Mouse (Mus musculus): ENCODE results near the gene Ptma. TPM values are rescaled to one million over a fixed set of nuclear protein-coding genes. Genes with fewer than 3 reads are reported as not detected.

Ptma gene
- polyA plus RNA-seq, 1 experiment from 2014 or later: 2,088 TPM

DNA sequence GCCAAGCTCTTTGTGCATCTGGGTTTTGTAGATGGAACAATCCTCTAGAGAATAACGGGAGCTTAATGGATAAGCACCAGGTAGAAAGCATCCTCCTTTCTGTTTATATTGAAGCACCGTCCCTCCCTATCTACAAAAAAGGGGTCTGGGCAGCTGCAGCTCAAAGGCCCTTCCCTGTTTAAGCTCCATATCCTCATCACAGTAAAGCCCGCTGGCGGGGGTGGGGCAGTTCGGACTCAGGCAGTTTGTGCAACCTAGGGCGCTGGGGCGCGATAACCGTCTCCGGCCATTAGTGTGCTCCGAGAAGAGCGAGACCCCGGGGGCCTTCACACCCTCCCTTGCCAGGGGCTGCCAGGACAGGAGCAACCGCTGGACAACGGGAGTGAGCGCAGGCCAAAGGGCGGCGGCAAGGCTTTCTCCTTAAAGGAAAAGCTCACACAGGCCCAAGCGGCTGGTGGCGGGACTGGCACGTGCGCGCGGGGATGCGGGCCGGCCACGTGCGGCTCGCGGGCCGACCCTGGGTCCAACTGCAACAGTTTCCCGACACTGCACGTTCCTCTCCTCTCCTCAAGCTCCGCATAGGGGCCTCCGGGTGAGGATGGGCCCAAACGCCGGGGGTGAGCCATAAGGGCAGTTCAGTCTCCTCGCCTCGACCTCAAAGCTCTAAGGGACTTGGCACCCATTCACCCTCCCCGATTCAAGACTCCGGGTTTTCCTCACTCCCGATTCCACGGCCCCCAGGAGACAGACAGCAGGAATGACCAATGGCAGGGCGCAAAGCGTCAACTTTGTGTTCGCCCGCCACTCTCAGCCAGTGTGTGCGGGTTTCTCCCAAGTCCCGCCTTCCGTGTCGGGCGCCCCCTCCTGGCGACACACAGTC is 1.7 kb upstream of the Ptma start:
- peak overlapping the region; percentile 86 for H3K9ac ChIP-seq
- H3K27ac ChIP-seq: peak overlapping the region; percentile 100
- no peaks in the 10 kb centered on the region for H3K27me3 ChIP-seq
- H3K36me3 ChIP-seq: peaks cover 9% of the 10 kb centered on the region; the same call in 1 of the 2 replicates
- WGBS: 2% methylated on average over 53 of the region's 53 CpGs
- peak overlapping the region; percentile 99 for H3K4me3 ChIP-seq
- H3K4me2 ChIP-seq: peak overlapping the region; percentile 88
- H3K9me3 ChIP-seq: no peaks in the 10 kb centered on the region
- peaks cover 39% of the 10 kb centered on the region for H3K4me1 ChIP-seq
- ATAC-seq (ENCODE audit: insufficient number of reproducible peaks, low FRiP score, low TSS enrichment, low read depth): peak; percentile 78

DNA sequence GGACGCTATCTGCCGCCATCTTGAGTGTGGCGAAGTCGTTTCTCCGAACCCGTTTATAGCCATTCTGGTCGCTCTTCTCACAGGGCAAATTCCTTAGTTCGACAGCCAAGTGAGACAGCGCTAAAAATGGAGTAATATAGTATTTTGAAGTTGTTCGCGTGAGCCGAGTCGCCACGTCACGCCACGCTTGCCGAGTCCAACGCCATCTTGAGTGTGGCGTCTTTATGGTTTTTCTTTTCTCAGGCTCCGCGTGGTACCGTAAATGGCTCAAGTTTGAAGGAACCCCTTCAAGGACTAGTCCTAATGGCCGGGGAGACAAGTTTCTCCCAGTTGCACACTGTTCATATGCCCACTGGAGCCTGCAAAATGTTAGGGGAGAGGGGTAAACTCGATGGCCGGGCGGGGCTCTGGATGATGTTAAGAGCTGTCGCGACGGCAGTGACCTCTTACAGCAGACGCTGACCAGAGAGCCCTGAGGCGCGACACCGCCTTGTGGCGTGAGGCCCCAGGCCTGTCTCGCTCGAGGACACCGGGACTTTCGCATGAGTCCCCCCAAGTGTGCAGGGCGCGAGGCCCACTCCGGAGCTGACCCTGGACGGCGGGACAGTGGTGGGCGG is 919 bp upstream of the Ptma start:
- Histone ChIP-seq H3K36me3 (peaks cover 11% of the 10 kb centered on the region), H3K4me2 (peak overlapping the region; percentile 88), H3K9ac (peak overlapping the region; percentile 86), H3K9me3 (no peaks in the 10 kb centered on the region), H3K4me3 (peak overlapping the region; percentile 99), H3K27me3 (no peaks in the 10 kb centered on the region), H3K4me1 (peaks cover 40% of the 10 kb centered on the region), H3K27ac (peak overlapping the region; percentile 100)
- ATAC-seq (ENCODE audit: insufficient number of reproducible peaks, low FRiP score, low TSS enrichment, low read depth): no peak
- WGBS: under 1% methylated on average over 43 of the region's 44 CpGs

DNA sequence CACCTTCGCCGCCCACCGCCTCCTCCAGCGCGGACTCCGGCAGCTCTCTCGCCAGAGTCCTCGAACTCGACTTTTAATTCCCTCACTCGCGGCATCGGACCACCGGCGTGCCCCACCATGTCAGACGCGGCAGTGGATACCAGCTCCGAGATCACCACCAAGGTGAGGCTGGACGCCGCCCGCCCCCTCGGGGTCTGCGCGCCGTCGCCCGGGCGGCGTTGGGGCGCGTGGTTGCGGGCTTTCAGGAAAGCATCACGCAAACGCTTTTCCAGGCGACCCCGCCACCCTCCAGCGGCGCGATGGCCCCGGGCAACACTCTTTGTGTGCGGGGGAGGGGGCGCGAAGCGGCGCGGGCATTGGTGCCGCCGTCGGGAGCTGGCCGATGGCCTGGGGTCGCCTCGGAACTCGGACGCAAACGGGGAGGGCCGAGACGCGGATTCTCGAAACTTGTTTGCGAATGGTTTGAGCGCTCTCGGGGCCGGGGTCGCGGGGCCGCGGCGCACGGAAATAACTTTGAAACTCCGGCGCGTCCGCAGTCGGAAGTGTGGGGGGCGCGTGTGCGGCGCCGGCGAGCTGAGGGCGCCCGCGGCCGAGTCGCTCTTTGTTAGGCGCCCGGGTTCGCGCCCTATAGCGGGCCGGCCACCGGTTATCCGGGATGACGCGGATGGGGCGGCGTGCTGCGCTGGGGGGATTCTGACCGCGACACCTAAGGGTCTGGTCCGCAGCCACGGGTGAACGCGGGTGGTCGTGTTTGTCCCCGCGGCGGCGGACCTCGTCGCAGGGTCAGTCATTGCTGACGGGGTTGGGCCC is 468 bp downstream of the Ptma start:
- WGBS: under 1% methylated on average over 111 of the region's 111 CpGs
- Histone ChIP-seq H3K36me3 (peaks cover 17% of the 10 kb centered on the region), H3K4me1 (peaks cover 45% of the 10 kb centered on the region), H3K27me3 (no peaks in the 10 kb centered on the region), H3K4me2 (peak overlapping the region; percentile 76), H3K9ac (peak overlapping the region; percentile 100), H3K9me3 (no peaks in the 10 kb centered on the region), H3K4me3 (peak overlapping the region; percentile 99), H3K27ac (peak overlapping the region; percentile 100)
- ATAC-seq (ENCODE audit: insufficient number of reproducible peaks, low FRiP score, low TSS enrichment, low read depth): no peak

GRCm38 (mm10) chr1:86527599-86528486 is 1.3 kb downstream of the Ptma start:
- peak overlapping the region; percentile 100 for H3K27ac ChIP-seq
- peak overlapping the region; percentile 99 for H3K4me3 ChIP-seq
- H3K36me3 ChIP-seq: peaks cover 17% of the 10 kb centered on the region
- 0 out of 2 replicates have a peak, but pooled peaks have one; percentile 1 for ATAC-seq (ENCODE audit: insufficient number of reproducible peaks, low FRiP score, low TSS enrichment, low read depth)
- WGBS: under 1% methylated on average over 89 of the region's 89 CpGs
- no peaks in the 10 kb centered on the region for H3K27me3 ChIP-seq
- peak overlapping the region; percentile 100 for H3K9ac ChIP-seq
- no peaks in the 10 kb centered on the region for H3K9me3 ChIP-seq
- peaks cover 43% of the 10 kb centered on the region for H3K4me1 ChIP-seq
- H3K4me2 ChIP-seq: peak overlapping the region; percentile 76

GRCm38 (mm10) chr1:86528571-86529180 is 2.1 kb downstream of the Ptma start:
- under 1% methylated on average over 15 of the region's 15 CpGs for WGBS
- no peak for ATAC-seq (ENCODE audit: insufficient number of reproducible peaks, low FRiP score, low TSS enrichment, low read depth)
- Histone ChIP-seq H3K4me2 (peak overlapping the region; percentile 76), H3K9ac (peak overlapping the region; percentile 100), H3K9me3 (no peaks in the 10 kb centered on the region), H3K36me3 (peaks cover 21% of the 10 kb centered on the region), H3K27me3 (no peaks in the 10 kb centered on the region), H3K4me3 (peak overlapping the region; percentile 99), H3K4me1 (peaks cover 41% of the 10 kb centered on the region), H3K27ac (peak overlapping the region; percentile 100)

DNA sequence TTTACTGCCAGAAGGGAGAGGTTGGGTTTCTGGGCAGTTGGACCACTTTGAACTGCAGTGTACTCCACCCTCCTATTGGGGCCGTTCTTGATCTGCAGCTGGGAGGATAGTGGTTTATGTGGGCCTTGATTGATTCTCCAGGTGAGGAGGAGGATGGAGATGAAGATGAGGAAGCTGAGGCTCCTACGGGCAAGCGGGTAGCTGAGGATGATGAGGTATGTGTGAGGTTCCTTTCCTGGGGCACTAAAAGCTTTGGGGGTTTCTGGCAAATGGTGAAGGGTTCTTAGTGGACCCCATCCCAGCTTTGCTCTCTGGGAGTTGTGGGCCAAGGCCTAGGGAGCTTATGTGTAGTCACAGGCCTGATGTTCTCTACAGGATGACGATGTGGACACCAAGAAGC is 3.1 kb downstream of the Ptma start:
- Histone ChIP-seq H3K4me1 (peaks cover 35% of the 10 kb centered on the region), H3K36me3 (peaks cover 21% of the 10 kb centered on the region), H3K9me3 (no peaks in the 10 kb centered on the region), H3K27me3 (no peaks in the 10 kb centered on the region), H3K9ac (peak overlapping the region; percentile 100; the same call in 1 of the 2 replicates), H3K27ac (no peak overlapping the region; the same call in 1 of the 2 replicates), H3K4me2 (peak overlapping the region; percentile 76), H3K4me3 (peak overlapping the region; percentile 99)
- 18% methylated on average over 4 of the region's 4 CpGs for WGBS
- ATAC-seq (ENCODE audit: insufficient number of reproducible peaks, low FRiP score, low TSS enrichment, low read depth): no peak

DNA sequence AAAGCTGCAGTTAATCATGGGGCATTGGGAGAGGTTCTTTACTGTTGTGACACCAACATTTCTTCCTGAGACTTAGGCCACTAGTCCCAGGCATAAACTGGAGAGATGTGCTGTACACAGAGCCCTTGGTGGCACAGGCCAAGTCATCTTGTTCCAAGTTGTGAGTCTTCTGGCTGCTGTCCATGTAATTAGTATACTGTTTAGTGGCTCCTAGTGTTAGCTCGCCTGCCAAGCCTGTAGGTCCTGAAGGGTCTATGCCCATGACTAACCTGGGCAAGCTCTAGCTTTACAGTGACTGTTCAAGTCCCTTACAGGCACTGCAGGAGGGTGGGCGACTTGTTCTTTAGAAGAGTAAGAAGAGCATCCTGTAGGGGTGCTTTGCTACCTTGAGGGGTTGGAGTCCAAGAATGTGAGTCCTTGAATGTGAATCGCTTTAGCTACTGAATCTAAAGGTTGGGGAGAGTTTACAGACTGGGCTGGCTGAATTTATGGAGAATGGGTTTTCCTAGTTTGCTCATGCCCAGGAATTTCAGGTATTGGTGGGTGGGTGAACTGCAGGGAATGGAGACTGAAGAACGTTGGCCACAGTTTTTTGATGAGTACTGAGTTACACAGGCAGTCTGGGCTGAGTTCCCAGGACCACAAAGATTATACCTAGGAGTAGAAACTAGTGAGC is 4.5 kb downstream of the Ptma start:
- H3K4me1 ChIP-seq: peaks cover 30% of the 10 kb centered on the region
- WGBS: 14% methylated on average over 4 of the region's 4 CpGs
- H3K4me2 ChIP-seq: no peak overlapping the region
- ATAC-seq (ENCODE audit: insufficient number of reproducible peaks, low FRiP score, low TSS enrichment, low read depth): no peak
- peak overlapping the region; percentile 39 for H3K27ac ChIP-seq
- no peak overlapping the region for H3K9ac ChIP-seq
- H3K36me3 ChIP-seq: peaks cover 21% of the 10 kb centered on the region
- H3K27me3 ChIP-seq: no peaks in the 10 kb centered on the region
- no peak overlapping the region for H3K4me3 ChIP-seq
- no peaks in the 10 kb centered on the region for H3K9me3 ChIP-seq

DNA sequence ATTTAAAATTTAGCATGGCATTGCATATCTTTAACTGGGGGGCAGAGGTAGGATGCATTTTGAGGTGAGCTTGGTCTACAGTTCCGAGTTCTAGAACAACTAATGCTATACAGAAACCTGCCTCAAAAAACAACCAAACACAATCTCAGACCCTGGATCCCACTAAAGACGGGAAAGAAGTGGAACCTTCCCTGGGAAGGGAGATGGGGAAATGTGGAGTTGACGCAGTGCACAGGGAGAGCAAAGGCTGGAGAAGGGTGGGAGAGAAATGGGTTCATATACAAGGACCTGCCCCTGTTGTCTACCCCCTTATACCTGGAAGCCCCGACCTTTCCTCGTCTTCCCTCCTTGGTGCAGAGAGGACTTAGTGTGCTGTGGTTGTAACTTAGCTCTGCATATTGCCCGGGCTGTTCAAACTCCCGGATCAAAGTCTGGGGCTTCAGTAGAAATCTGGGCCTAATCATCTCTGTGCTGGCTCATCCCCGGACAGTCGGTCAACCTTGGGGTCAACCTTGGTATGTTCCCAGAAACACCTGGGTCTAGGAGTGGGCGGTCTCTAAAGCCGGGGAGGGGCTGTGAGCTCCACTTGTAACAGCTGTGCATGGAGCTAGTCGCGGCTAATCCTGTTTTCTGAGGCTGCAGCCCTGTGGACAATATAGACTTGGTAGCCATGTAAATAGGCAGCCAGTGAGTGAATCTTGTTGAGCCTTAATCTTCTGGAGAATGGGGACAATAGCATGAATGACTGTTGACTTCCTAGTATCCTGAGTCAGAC is 5.2 kb downstream of the Ptma start:
- H3K4me3 ChIP-seq: no peak overlapping the region
- no peak; the same call in 1 of the 2 replicates for ATAC-seq (ENCODE audit: insufficient number of reproducible peaks, low FRiP score, low TSS enrichment, low read depth)
- 6% methylated on average over 13 of the region's 13 CpGs for WGBS

DNA sequence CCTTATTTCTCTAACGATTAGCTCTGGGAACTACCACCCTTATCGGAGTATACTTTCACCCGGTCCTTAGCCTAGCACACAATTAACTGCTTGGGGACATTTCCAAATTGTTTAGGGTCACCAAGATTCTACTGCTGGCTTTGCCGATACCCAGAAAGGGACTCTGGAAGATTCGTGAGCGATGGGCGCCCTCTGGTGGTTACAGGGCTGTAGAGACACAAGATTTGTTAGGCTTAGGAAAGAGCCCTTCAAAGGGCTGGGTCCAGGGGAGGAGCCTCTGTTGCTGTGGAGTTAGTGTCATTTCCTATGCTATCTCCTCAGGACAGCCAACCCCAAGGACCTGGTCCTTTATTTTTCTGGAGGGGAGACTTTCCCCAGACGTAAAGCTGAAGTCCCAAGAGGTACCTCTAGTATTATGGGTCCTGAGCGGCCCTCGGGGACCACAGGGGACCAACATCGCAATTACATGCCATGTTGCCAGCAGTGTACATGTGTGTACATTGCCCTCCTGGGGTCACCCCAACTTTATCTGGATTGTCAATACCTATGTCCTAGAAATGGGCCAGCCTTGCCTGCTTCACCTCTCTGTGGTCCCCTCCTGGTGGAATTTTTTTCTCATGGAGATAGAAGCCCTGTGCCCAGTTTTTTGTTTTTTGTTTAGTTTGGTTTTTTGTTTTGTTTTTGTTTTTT is 6.0 kb downstream of the Ptma start:
- H3K4me2 ChIP-seq: no peak overlapping the region
- H3K27ac ChIP-seq: peak overlapping the region; percentile 39
- H3K27me3 ChIP-seq: no peaks in the 10 kb centered on the region
- H3K36me3 ChIP-seq: peaks cover 21% of the 10 kb centered on the region
- H3K9me3 ChIP-seq: no peaks in the 10 kb centered on the region
- ATAC-seq (ENCODE audit: insufficient number of reproducible peaks, low FRiP score, low TSS enrichment, low read depth): peak; percentile 25; the same call in 1 of the 2 replicates
- no peak overlapping the region for H3K4me3 ChIP-seq
- WGBS: 23% methylated on average over 11 of the region's 11 CpGs
- peaks cover 30% of the 10 kb centered on the region for H3K4me1 ChIP-seq
- no peak overlapping the region for H3K9ac ChIP-seq

More for the DNA sequence above, 5.2 kb downstream of the Ptma start:
- no peak overlapping the region for H3K9ac ChIP-seq
- no peaks in the 10 kb centered on the region for H3K9me3 ChIP-seq
- 0 out of 2 replicates have a peak overlapping the region, but pooled peaks have one; percentile 15 for H3K4me2 ChIP-seq
- peaks cover 21% of the 10 kb centered on the region for H3K36me3 ChIP-seq
- H3K27me3 ChIP-seq: no peaks in the 10 kb centered on the region
- H3K27ac ChIP-seq: peak overlapping the region; percentile 39
- H3K4me1 ChIP-seq: peaks cover 30% of the 10 kb centered on the region
